Mouse (Mus musculus): ENCODE results near the gene Tmem235.
A peak's percentile ranks its signal among the peaks of the same experiment; 100 is the strongest.

Tmem235 gene

GRCm38 (mm10) chr11:117891581-117892175, 31.1 kb downstream of the Tmem235 start:
- no peak for DNase-seq (ENCODE audit: low read depth, low spot score)

GRCm38 (mm10) chr11:117892199-117892598, 31.6 kb downstream of the Tmem235 start:
- no peak for DNase-seq (ENCODE audit: low read depth, low spot score)

- DNase-seq (ENCODE audit: low read depth, low spot score): no peak
Measured at GRCm38 (mm10) chr11:117894676-117895075, 34.1 kb downstream of the Tmem235 start.

GRCm38 (mm10) chr11:117896533-117896932, 36.0 kb downstream of the Tmem235 start:
- no peak for DNase-seq (ENCODE audit: low read depth, low spot score)

GRCm38 (mm10) chr11:117902282-117902681, 41.7 kb downstream of the Tmem235 start:
- DNase-seq (ENCODE audit: low read depth, low spot score): no peak

- DNase-seq (ENCODE audit: low read depth, low spot score): no peak
Measured at GRCm38 (mm10) chr11:117904442-117904841, 43.9 kb downstream of the Tmem235 start.

- DNase-seq (ENCODE audit: low read depth, low spot score): no peak
Measured at GRCm38 (mm10) chr11:117909337-117909736, 48.8 kb downstream of the Tmem235 start.

GRCm38 (mm10) chr11:117912684-117913352, 52.3 kb downstream of the Tmem235 start:
- DNase-seq (ENCODE audit: low read depth, low spot score): peak; percentile 63

GRCm38 (mm10) chr11:117914531-117914930, 54.0 kb downstream of the Tmem235 start:
- no peak for DNase-seq (ENCODE audit: low read depth, low spot score)

Measured in embryo, embryonic 11.5 days (tissue).